Mouse (Mus musculus) bone marrow, adult 2 months (tissue): ENCODE data around the gene Rnaseh2a.
A peak's percentile ranks its signal among the peaks of the same experiment; 100 is the strongest.

ENCODE experiments used
- CTCF ChIP-seq: fragments of 200-500 bp; IDR thresholded peaks from 2 replicates; pipeline ENCODE4 v1.5.1; 2011; ENCODE audit warnings: low read length, control low read depth; ENCODE audit not compliant: control insufficient read depth, insufficient read depth
- POLR2A ChIP-seq: fragments of 200-500 bp; IDR thresholded peaks from 2 replicates; pipeline ENCODE4 v1.6.1; 2011; ENCODE audit warnings: low read depth, mild to moderate bottlenecking, control low read depth, low read length, borderline replicate concordance; ENCODE audit not compliant: control insufficient read depth

- TF ChIP-seq POLR2A (peak; percentile 48; the same call in 1 of the 2 replicates), CTCF (no peak; the same call in 1 of the 2 replicates)
Measured at GRCm38 (mm10) chr8:84985684-84986378, 16.3 kb upstream of the Rnaseh2a start.
